In the genomic region with DNA sequence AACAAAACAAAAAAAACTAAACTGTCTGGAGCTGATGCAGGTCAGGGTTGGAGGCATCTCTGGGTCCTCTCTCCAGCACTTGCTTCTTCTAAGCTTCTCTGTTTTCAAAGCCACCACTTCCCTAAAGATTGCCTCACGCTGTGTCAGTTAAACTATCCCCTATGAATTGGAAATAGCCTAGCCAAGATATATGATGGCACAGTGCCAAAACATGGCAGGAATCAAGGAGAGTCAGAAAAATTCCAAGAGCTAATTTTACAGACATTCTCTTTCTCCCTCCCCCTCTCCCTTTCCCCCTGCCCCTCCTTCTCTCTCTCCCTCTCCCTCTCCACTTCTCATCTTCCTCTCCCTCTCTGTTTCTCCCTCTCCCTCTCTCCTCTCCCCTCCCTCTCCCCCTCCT, we compare ENCODE assay signal across 29 mouse cellular contexts.
DNase-seq lines count a peak whose midpoint lies in the region; ATAC-seq lines count a peak whose summit lies in the region.
"Had no signal": no experiment of that assay in that cellular context is flagged by ENCODE, and none has a peak within 500 bp of the region (broad histone marks: within the 10 kb centered on the region; RNA-seq: fewer than 3 reads in every experiment).

No protein-coding gene starts in this region.

- WGBS in hindbrain, embryonic 14.5 days, result 21% methylated on average over 1 of the region's 1 CpGs
- 71% methylated on average over 1 of the region's 1 CpGs for WGBS in hindbrain, embryonic 10.5 days
- 13% methylated on average over 1 of the region's 1 CpGs for WGBS in midbrain, embryonic 14.5 days
- 41% methylated on average over 1 of the region's 1 CpGs for WGBS in midbrain, embryonic 13.5 days

- H3K4me3 ChIP-seq in hindbrain, embryonic 14.5 days (replicated peaks; ENCODE audit: low read length), result no peak overlapping the region
- no peak overlapping the region for H3K4me3 ChIP-seq in hindbrain, embryonic 10.5 days
- H3K4me3 ChIP-seq in midbrain, embryonic 14.5 days (replicated peaks; ENCODE audit: low read depth, low read length), result no peak overlapping the region
- no peak overlapping the region for H3K4me3 ChIP-seq in midbrain, embryonic 13.5 days (replicated peaks)
- H3K4me3 ChIP-seq: embryonic facial prominence, embryonic 13.5 days; erythroblast, embryonic 14.5 days; forebrain, embryonic 12.5 days; heart, embryonic 12.5 days; layer of hippocampus, adult 2 months; left cerebral cortex, adult 2 months; limb, embryonic 15.5 days; liver, embryonic 13.5 days had no signal

- no peak overlapping the region for H3K9ac ChIP-seq in hindbrain, embryonic 14.5 days
- H3K9ac ChIP-seq in midbrain, embryonic 14.5 days (replicated peaks; ENCODE audit: low read length), result no peak overlapping the region
- no peak overlapping the region for H3K9ac ChIP-seq in midbrain, embryonic 13.5 days (replicated peaks)
- H3K9ac ChIP-seq: embryonic facial prominence, embryonic 13.5 days; forebrain, embryonic 12.5 days; heart, embryonic 12.5 days; limb, embryonic 15.5 days; liver, embryonic 13.5 days had no signal

- DNase-seq in embryo, embryonic 11.5 days (ENCODE audit: low read depth, low spot score), result peak; percentile 14
- no peak for DNase-seq in embryo, embryonic 9.5 days (ENCODE audit: extremely low spot score)
- peak; percentile 52 for DNase-seq in hindbrain, embryonic 14.5 days (ENCODE audit: low spot score)
- DNase-seq in hindbrain, embryonic 10.5 days (ENCODE audit: low spot score), result no peak
- peak; percentile 65 for DNase-seq in midbrain, embryonic 14.5 days
- DNase-seq in mesoderm, embryonic 11.5 days (ENCODE audit: low read depth, low spot score), result peak; percentile 37
- DNase-seq: adrenal gland, adult 8-10 months; cerebellum, adult 9-10 months; gastrocnemius, postnatal 25 days; heart, adult 18-20 months; heart, postnatal 4 days; kidney, adult 18-20 months; kidney, postnatal 36 days; liver, embryonic 13.5 days; lung, adult 18-20 months; lung, postnatal 10 days; thymus, postnatal 4 days had no signal

- no peaks in the 10 kb centered on the region for H3K27me3 ChIP-seq in hindbrain, embryonic 14.5 days (ENCODE audit: control insufficient read depth, insufficient read depth, low read length)
- no peaks in the 10 kb centered on the region for H3K27me3 ChIP-seq in hindbrain, embryonic 10.5 days (ENCODE audit: insufficient read depth, poor library complexity, severe bottlenecking)
- H3K27me3 ChIP-seq in midbrain, embryonic 14.5 days (ENCODE audit: control insufficient read depth, insufficient read depth, low read length), result no peaks in the 10 kb centered on the region
- H3K27me3 ChIP-seq in midbrain, embryonic 13.5 days, result no peaks in the 10 kb centered on the region
- H3K27me3 ChIP-seq: embryonic facial prominence, embryonic 13.5 days; forebrain, embryonic 12.5 days; heart, embryonic 12.5 days; limb, embryonic 15.5 days; liver, embryonic 13.5 days had no signal

- no peak for ATAC-seq in hindbrain, embryonic 14.5 days (ENCODE audit: low FRiP score)
- no peak for ATAC-seq in midbrain, embryonic 14.5 days (ENCODE audit: low FRiP score, low TSS enrichment)
- ATAC-seq in midbrain, embryonic 13.5 days, result no peak
- ATAC-seq in megakaryocyte, adult 5-6 weeks (ENCODE audit: poor library complexity, severe bottlenecking), result no peak
- ATAC-seq: activated CD4-positive, CD25-positive, alpha-beta regulatory T cell, adult 4 months; CD4-positive, CD25-positive, alpha-beta regulatory T cell, adult 4 months had no signal

- H3K4me1 ChIP-seq in hindbrain, embryonic 14.5 days (replicated peaks; ENCODE audit: control insufficient read depth, insufficient read depth, low read length), result 0 out of 2 replicates have a peak, but pooled peaks cover 5% of the 10 kb centered on the region
- peaks cover 3% of the 10 kb centered on the region; the same call in 1 of the 2 replicates for H3K4me1 ChIP-seq in hindbrain, embryonic 10.5 days (replicated peaks)
- H3K4me1 ChIP-seq in midbrain, embryonic 14.5 days (ENCODE audit: control insufficient read depth, insufficient read depth, low read length), result no peaks in the 10 kb centered on the region
- H3K4me1 ChIP-seq in midbrain, embryonic 13.5 days (replicated peaks), result peaks cover 12% of the 10 kb centered on the region
- H3K4me1 ChIP-seq: embryonic facial prominence, embryonic 13.5 days; heart, embryonic 12.5 days; limb, embryonic 15.5 days; liver, embryonic 13.5 days had no signal

- no peaks in the 10 kb centered on the region for H3K36me3 ChIP-seq in hindbrain, embryonic 14.5 days (replicated peaks; ENCODE audit: control insufficient read depth, insufficient read depth)
- H3K36me3 ChIP-seq in hindbrain, embryonic 10.5 days, result no peaks in the 10 kb centered on the region
- H3K36me3 ChIP-seq in midbrain, embryonic 14.5 days (ENCODE audit: control insufficient read depth, insufficient read depth, low read length), result no peaks in the 10 kb centered on the region
- H3K36me3 ChIP-seq in midbrain, embryonic 13.5 days, result no peaks in the 10 kb centered on the region
- H3K36me3 ChIP-seq: embryonic facial prominence, embryonic 13.5 days; forebrain, embryonic 12.5 days; heart, embryonic 12.5 days; limb, embryonic 15.5 days; liver, embryonic 13.5 days had no signal

- no peak overlapping the region for H3K27ac ChIP-seq in hindbrain, embryonic 14.5 days
- H3K27ac ChIP-seq in hindbrain, embryonic 10.5 days, result no peak overlapping the region
- no peak overlapping the region for H3K27ac ChIP-seq in midbrain, embryonic 14.5 days (replicated peaks; ENCODE audit: low read depth, low read length)
- H3K27ac ChIP-seq in midbrain, embryonic 13.5 days, result no peak overlapping the region
- H3K27ac ChIP-seq: embryonic facial prominence, embryonic 13.5 days; forebrain, embryonic 12.5 days; layer of hippocampus, adult 2 months; left cerebral cortex, adult 2 months; limb, embryonic 15.5 days; liver, embryonic 13.5 days had no signal

- no peaks in the 10 kb centered on the region for H3K9me3 ChIP-seq in hindbrain, embryonic 14.5 days (ENCODE audit: control insufficient read depth, low read length)
- H3K9me3 ChIP-seq in hindbrain, embryonic 10.5 days, result no peaks in the 10 kb centered on the region
- no peaks in the 10 kb centered on the region for H3K9me3 ChIP-seq in midbrain, embryonic 14.5 days (ENCODE audit: control insufficient read depth, low read length)
- no peaks in the 10 kb centered on the region for H3K9me3 ChIP-seq in midbrain, embryonic 13.5 days
- H3K9me3 ChIP-seq: embryonic facial prominence, embryonic 13.5 days; forebrain, embryonic 12.5 days; heart, embryonic 12.5 days; limb, embryonic 15.5 days; liver, embryonic 13.5 days had no signal

- H3K4me2 ChIP-seq in hindbrain, embryonic 14.5 days (replicated peaks), result no peak overlapping the region
- no peak overlapping the region for H3K4me2 ChIP-seq in midbrain, embryonic 14.5 days (ENCODE audit: low read length)
- no peak overlapping the region for H3K4me2 ChIP-seq in midbrain, embryonic 13.5 days (replicated peaks)
- H3K4me2 ChIP-seq: embryonic facial prominence, embryonic 13.5 days; forebrain, embryonic 12.5 days; heart, embryonic 12.5 days; limb, embryonic 15.5 days; liver, embryonic 13.5 days; midbrain, embryonic 11.5 days had no signal

Comparison
In these comparisons a context has a peak if more than half of its experiments do, and no peak if none do; other contexts are left out.
1. DNase-seq: peak in embryo, embryonic 11.5 days (single experiment), hindbrain, embryonic 14.5 days (single experiment), midbrain, embryonic 14.5 days (single experiment) and mesoderm, embryonic 11.5 days (single experiment); none in embryo, embryonic 9.5 days (single experiment) and hindbrain, embryonic 10.5 days (single experiment).